Mouse (Mus musculus): ENCODE results near the gene Gcgr. TPM values are rescaled to one million over a fixed set of nuclear protein-coding genes. Genes with fewer than 3 reads are reported as not detected.
A peak's percentile ranks its signal among the peaks of the same experiment; 100 is the strongest.

Gcgr gene
- polyA plus RNA-seq, 1 experiment from 2014 or later = 1.8 TPM

- H3K4me1 ChIP-seq (ENCODE audit: control insufficient read depth, insufficient read depth, low read length) = no peaks in the 10 kb centered on the region
- no peak overlapping the region for H3K9ac ChIP-seq (ENCODE audit: low read length)
- DNase-seq (ENCODE audit: low spot score) (no peak), ATAC-seq (ENCODE audit: insufficient number of reproducible peaks, low FRiP score, low TSS enrichment, low read depth) (no peak)
- H3K36me3 ChIP-seq (ENCODE audit: control insufficient read depth, insufficient read depth, low read length) = peaks cover 20% of the 10 kb centered on the region; the same call in 1 of the 2 replicates
- WGBS = 85% methylated on average over 6 of the region's 6 CpGs
- no peaks in the 10 kb centered on the region for H3K9me3 ChIP-seq (ENCODE audit: control insufficient read depth, low read length)
- no peak overlapping the region for H3K4me3 ChIP-seq (ENCODE audit: low read depth, low read length)
- no peaks in the 10 kb centered on the region for H3K27me3 ChIP-seq (ENCODE audit: control insufficient read depth, insufficient read depth, low read length)
- H3K4me2 ChIP-seq (ENCODE audit: low read depth, severe bottlenecking) = no peak overlapping the region
- H3K27ac ChIP-seq (replicated peaks; ENCODE audit: low read depth, low read length) = no peak overlapping the region
Measured at GRCm38 (mm10) chr11:120499894-120500293, 30.6 kb upstream of the Gcgr start.

DNA sequence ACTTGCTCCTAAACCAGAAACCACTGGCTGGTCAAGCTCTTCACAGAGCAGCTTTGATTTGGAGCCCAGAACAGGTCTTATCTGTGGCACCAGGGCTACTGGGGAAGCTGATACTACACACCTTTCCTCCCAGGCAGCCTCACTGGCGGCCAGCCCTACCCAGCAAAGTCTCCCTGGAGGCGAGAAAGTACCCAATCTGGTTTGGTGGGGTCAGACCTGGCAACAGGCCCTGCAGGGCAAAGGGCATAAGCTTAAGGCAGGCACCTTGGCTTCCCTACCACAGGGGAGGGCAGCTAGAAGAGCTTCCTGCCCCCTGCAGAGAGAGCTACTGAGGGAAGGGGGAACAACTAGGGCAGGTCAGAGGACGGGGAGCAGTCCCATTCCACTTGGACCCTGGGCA is 30.1 kb upstream of the Gcgr start:
- no peak overlapping the region for H3K4me2 ChIP-seq (ENCODE audit: low read depth, severe bottlenecking)
- no peak for ATAC-seq (ENCODE audit: insufficient number of reproducible peaks, low FRiP score, low TSS enrichment, low read depth)
- no peaks in the 10 kb centered on the region for H3K27me3 ChIP-seq (ENCODE audit: control insufficient read depth, insufficient read depth, low read length)
- no peak overlapping the region for H3K9ac ChIP-seq (ENCODE audit: low read length)
- 24% methylated on average over 3 of the region's 3 CpGs for WGBS
- peaks cover 18% of the 10 kb centered on the region; the same call in 1 of the 2 replicates for H3K36me3 ChIP-seq (ENCODE audit: control insufficient read depth, insufficient read depth, low read length)
- no peaks in the 10 kb centered on the region for H3K9me3 ChIP-seq (ENCODE audit: control insufficient read depth, low read length)
- no peaks in the 10 kb centered on the region for H3K4me1 ChIP-seq (ENCODE audit: control insufficient read depth, insufficient read depth, low read length)
- DNase-seq (ENCODE audit: low spot score) = no peak
- no peak overlapping the region for H3K27ac ChIP-seq (replicated peaks; ENCODE audit: low read depth, low read length)
- no peak overlapping the region for H3K4me3 ChIP-seq (ENCODE audit: low read depth, low read length)

- Histone ChIP-seq H3K27ac (replicated peaks; ENCODE audit: low read depth, low read length) (no peak overlapping the region), H3K9ac (ENCODE audit: low read length) (no peak overlapping the region), H3K4me3 (ENCODE audit: low read depth, low read length) (no peak overlapping the region), H3K27me3 (ENCODE audit: control insufficient read depth, insufficient read depth, low read length) (no peaks in the 10 kb centered on the region), H3K4me1 (ENCODE audit: control insufficient read depth, insufficient read depth, low read length) (no peaks in the 10 kb centered on the region), H3K4me2 (ENCODE audit: low read depth, severe bottlenecking) (0 out of 2 replicates have a peak overlapping the region, but pooled peaks have one; percentile 1), H3K9me3 (ENCODE audit: control insufficient read depth, low read length) (no peaks in the 10 kb centered on the region), H3K36me3 (ENCODE audit: control insufficient read depth, insufficient read depth, low read length) (peaks cover 12% of the 10 kb centered on the region; the same call in 1 of the 2 replicates)
- 69% methylated on average over 6 of the region's 6 CpGs for WGBS
- no peak for DNase-seq (ENCODE audit: low spot score)
- no peak for ATAC-seq (ENCODE audit: insufficient number of reproducible peaks, low FRiP score, low TSS enrichment, low read depth)
Measured at GRCm38 (mm10) chr11:120501018-120501417, 29.5 kb upstream of the Gcgr start.

GRCm38 (mm10) chr11:120501701-120502100 is 28.8 kb upstream of the Gcgr start:
- Histone ChIP-seq H3K27ac (replicated peaks; ENCODE audit: low read depth, low read length) (no peak overlapping the region), H3K4me1 (ENCODE audit: control insufficient read depth, insufficient read depth, low read length) (no peaks in the 10 kb centered on the region), H3K9me3 (ENCODE audit: control insufficient read depth, low read length) (no peaks in the 10 kb centered on the region), H3K36me3 (ENCODE audit: control insufficient read depth, insufficient read depth, low read length) (peaks cover 8% of the 10 kb centered on the region; the same call in 1 of the 2 replicates), H3K9ac (ENCODE audit: low read length) (no peak overlapping the region), H3K27me3 (ENCODE audit: control insufficient read depth, insufficient read depth, low read length) (no peaks in the 10 kb centered on the region), H3K4me3 (ENCODE audit: low read depth, low read length) (no peak overlapping the region), H3K4me2 (ENCODE audit: low read depth, severe bottlenecking) (no peak overlapping the region)
- no peak for ATAC-seq (ENCODE audit: insufficient number of reproducible peaks, low FRiP score, low TSS enrichment, low read depth)
- 90% methylated on average over 4 of the region's 4 CpGs for WGBS
- no peak for DNase-seq (ENCODE audit: low spot score)

GRCm38 (mm10) chr11:120505661-120506060 is 24.8 kb upstream of the Gcgr start:
- H3K4me1 ChIP-seq (ENCODE audit: control insufficient read depth, insufficient read depth, low read length) = peaks cover 4% of the 10 kb centered on the region; the same call in 1 of the 2 replicates
- no peaks in the 10 kb centered on the region for H3K36me3 ChIP-seq (ENCODE audit: control insufficient read depth, insufficient read depth, low read length)
- H3K27ac ChIP-seq (replicated peaks; ENCODE audit: low read depth, low read length) = no peak overlapping the region
- H3K27me3 ChIP-seq (ENCODE audit: control insufficient read depth, insufficient read depth, low read length) = no peaks in the 10 kb centered on the region
- no peaks in the 10 kb centered on the region for H3K9me3 ChIP-seq (ENCODE audit: control insufficient read depth, low read length)
- WGBS = 90% methylated on average over 3 of the region's 3 CpGs
- no peak for ATAC-seq (ENCODE audit: insufficient number of reproducible peaks, low FRiP score, low TSS enrichment, low read depth)
- no peak overlapping the region for H3K4me2 ChIP-seq (ENCODE audit: low read depth, severe bottlenecking)
- H3K4me3 ChIP-seq (ENCODE audit: low read depth, low read length) = no peak overlapping the region
- DNase-seq (ENCODE audit: low spot score) = no peak
- H3K9ac ChIP-seq (ENCODE audit: low read length) = no peak overlapping the region

GRCm38 (mm10) chr11:120506899-120507298 is 23.6 kb upstream of the Gcgr start:
- Histone ChIP-seq H3K9ac (ENCODE audit: low read length) (no peak overlapping the region), H3K4me2 (ENCODE audit: low read depth, severe bottlenecking) (no peak overlapping the region), H3K4me1 (ENCODE audit: control insufficient read depth, insufficient read depth, low read length) (peaks cover 5% of the 10 kb centered on the region; the same call in 1 of the 2 replicates), H3K27me3 (ENCODE audit: control insufficient read depth, insufficient read depth, low read length) (no peaks in the 10 kb centered on the region), H3K9me3 (ENCODE audit: control insufficient read depth, low read length) (no peaks in the 10 kb centered on the region), H3K4me3 (ENCODE audit: low read depth, low read length) (no peak overlapping the region), H3K27ac (replicated peaks; ENCODE audit: low read depth, low read length) (no peak overlapping the region), H3K36me3 (ENCODE audit: control insufficient read depth, insufficient read depth, low read length) (no peaks in the 10 kb centered on the region)
- ATAC-seq (ENCODE audit: insufficient number of reproducible peaks, low FRiP score, low TSS enrichment, low read depth) (no peak), DNase-seq (ENCODE audit: low spot score) (no peak)
- WGBS = 60% methylated on average over 4 of the region's 4 CpGs

DNA sequence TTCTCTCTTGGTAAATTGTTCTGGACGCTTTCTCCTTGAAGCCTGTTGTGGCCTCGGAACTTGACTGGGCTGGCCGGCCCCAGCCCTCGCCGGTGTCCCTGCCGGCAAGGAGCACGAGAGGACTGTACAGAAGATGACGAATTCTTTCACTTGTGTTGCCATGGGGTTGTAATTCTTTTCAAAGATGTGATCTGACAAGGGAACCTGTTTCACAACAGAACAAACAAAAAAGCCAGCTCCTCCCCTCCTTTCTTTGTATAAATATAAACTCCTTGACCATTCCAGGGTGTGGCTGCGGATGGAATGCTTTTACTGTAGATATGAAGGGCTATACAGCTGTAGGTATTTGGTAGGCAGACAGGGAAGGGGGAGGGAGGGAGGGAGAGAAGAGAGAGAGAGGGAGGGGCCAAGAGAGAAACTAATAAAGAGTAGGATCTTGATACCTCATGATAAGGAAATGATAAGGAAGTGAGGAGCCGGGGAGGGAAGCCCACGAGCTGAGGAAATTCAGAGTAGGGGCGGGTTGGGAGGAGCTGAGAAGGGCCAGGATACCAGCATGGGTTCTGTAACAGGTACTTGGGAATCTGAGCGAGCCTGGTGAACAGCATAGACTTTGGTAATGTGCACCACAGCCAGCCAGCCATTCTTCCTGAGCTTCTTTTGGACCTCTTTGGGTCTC is 22.7 kb upstream of the Gcgr start:
- Histone ChIP-seq H3K9me3 (ENCODE audit: control insufficient read depth, low read length) (no peaks in the 10 kb centered on the region), H3K9ac (ENCODE audit: low read length) (no peak overlapping the region), H3K4me3 (ENCODE audit: low read depth, low read length) (no peak overlapping the region), H3K27ac (replicated peaks; ENCODE audit: low read depth, low read length) (no peak overlapping the region), H3K27me3 (ENCODE audit: control insufficient read depth, insufficient read depth, low read length) (no peaks in the 10 kb centered on the region), H3K36me3 (ENCODE audit: control insufficient read depth, insufficient read depth, low read length) (no peaks in the 10 kb centered on the region), H3K4me1 (ENCODE audit: control insufficient read depth, insufficient read depth, low read length) (peaks cover 5% of the 10 kb centered on the region; the same call in 1 of the 2 replicates), H3K4me2 (ENCODE audit: low read depth, severe bottlenecking) (no peak overlapping the region)
- ATAC-seq (ENCODE audit: insufficient number of reproducible peaks, low FRiP score, low TSS enrichment, low read depth) (no peak), DNase-seq (ENCODE audit: low spot score) (no peak)
- 80% methylated on average over 13 of the region's 13 CpGs for WGBS

DNA sequence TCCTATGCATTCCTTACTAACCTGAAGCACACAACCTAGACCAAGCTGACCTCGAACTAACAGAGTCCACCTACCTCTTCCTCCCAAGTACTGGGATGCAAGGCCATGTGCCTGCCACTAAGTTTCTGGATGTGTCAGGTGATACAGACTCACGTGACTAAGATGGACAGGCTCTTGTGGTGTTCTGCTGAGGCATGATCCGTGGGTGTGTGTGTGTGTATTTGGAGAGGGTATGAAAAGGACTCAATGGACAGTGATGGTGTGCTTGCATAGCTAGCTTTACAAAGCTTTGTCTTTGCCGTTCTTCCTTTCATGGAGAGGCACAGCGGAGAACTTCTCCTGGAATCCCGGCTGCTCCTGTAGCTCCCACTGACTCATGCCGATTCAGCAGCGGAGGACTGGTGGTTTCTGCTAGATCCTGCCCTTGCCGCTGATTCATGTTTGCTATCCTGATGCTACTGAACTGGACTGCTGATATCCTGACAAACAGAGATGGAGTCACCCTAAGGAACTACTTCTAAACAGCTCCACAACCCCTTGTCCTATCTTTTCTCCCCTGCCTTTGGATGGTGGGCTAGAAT is 22.1 kb upstream of the Gcgr start:
- no peak overlapping the region for H3K4me2 ChIP-seq (ENCODE audit: low read depth, severe bottlenecking)
- no peaks in the 10 kb centered on the region for H3K36me3 ChIP-seq (ENCODE audit: control insufficient read depth, insufficient read depth, low read length)
- H3K27ac ChIP-seq (replicated peaks; ENCODE audit: low read depth, low read length) = no peak overlapping the region
- no peaks in the 10 kb centered on the region for H3K9me3 ChIP-seq (ENCODE audit: control insufficient read depth, low read length)
- H3K4me1 ChIP-seq (ENCODE audit: control insufficient read depth, insufficient read depth, low read length) = peaks cover 5% of the 10 kb centered on the region; the same call in 1 of the 2 replicates
- DNase-seq (ENCODE audit: low spot score) (no peak), ATAC-seq (ENCODE audit: insufficient number of reproducible peaks, low FRiP score, low TSS enrichment, low read depth) (no peak)
- no peaks in the 10 kb centered on the region for H3K27me3 ChIP-seq (ENCODE audit: control insufficient read depth, insufficient read depth, low read length)
- no peak overlapping the region for H3K9ac ChIP-seq (ENCODE audit: low read length)
- WGBS = 91% methylated on average over 9 of the region's 9 CpGs
- no peak overlapping the region for H3K4me3 ChIP-seq (ENCODE audit: low read depth, low read length)
